Mouse (Mus musculus) hindbrain, embryonic 13.5 days (tissue): Measurements from ENCODE around the gene Cyp2j6. TPM values are rescaled to one million over a fixed set of nuclear protein-coding genes. Genes with fewer than 3 reads are reported as not detected.

Experiments used
- ATAC-seq: fragments of 200-750 bp; cut with Nextera tagmentation; 2 replicates; pipeline ENCODE4 v1.8.0; 2017; ENCODE audit warnings: moderate TSS enrichment; ENCODE audit not compliant: low FRiP score
- H3K27ac ChIP-seq: fragments of 300-500 bp; sonication (generic); 2 replicates; pipeline ENCODE4 v1.5.1; 2015; ENCODE audit warnings: inconsistent platforms, mild to moderate bottlenecking, moderate library complexity
- H3K27me3 ChIP-seq: fragments of 300-500 bp; sonication (generic); 2 replicates; pipeline ENCODE4 v1.6.1; 2015; ENCODE audit warnings: mild to moderate bottlenecking, inconsistent platforms
- H3K36me3 ChIP-seq: fragments of 300-500 bp; sonication (generic); 2 replicates; pipeline ENCODE4 v1.6.1; 2015; ENCODE audit warnings: mild to moderate bottlenecking, inconsistent platforms
- H3K4me1 ChIP-seq: fragments of 300-500 bp; sonication (generic); replicated peaks from 2 replicates; pipeline ENCODE4 v1.6.1; 2015; ENCODE audit warnings: inconsistent platforms
- H3K4me2 ChIP-seq: fragments of 300-500 bp; sonication (generic); 2 replicates; pipeline ENCODE4 v1.6.1; 2015; ENCODE audit warnings: inconsistent platforms, mild to moderate bottlenecking, moderate library complexity
- H3K4me3 ChIP-seq: fragments of 300-500 bp; sonication (generic); 2 replicates; pipeline ENCODE4 v1.5.1; 2015; ENCODE audit warnings: mild to moderate bottlenecking, inconsistent platforms
- H3K9ac ChIP-seq: fragments of 300-500 bp; sonication (generic); 2 replicates; pipeline ENCODE4 v1.6.1; 2015; ENCODE audit warnings: mild to moderate bottlenecking, inconsistent platforms
- H3K9me3 ChIP-seq: fragments of 300-500 bp; sonication (generic); 2 replicates; pipeline ENCODE4 v1.6.1; 2016; ENCODE audit warnings: inconsistent platforms
- WGBS: fragments of 180-500 bp; shearing (Covaris S2); methylation state at CpG from one replicate; pipeline ENCODE4 v1.1.7; 2015; 5-methylcytosine and 5-hydroxymethylcytosine counted together
- polyA plus RNA-seq: library from polyadenylated mRNA; unstranded; fragments of >200 nt; fragmentation: Nextera tagmentation; extraction: Ambion mirVana; gene quantifications from 2 replicates; pipeline ENCODE4 v1.2.1, GENCODE M21; 2015

Gene Cyp2j6
- polyA plus RNA-seq, 1 experiment from 2014 or later: 6.0 TPM

DNA sequence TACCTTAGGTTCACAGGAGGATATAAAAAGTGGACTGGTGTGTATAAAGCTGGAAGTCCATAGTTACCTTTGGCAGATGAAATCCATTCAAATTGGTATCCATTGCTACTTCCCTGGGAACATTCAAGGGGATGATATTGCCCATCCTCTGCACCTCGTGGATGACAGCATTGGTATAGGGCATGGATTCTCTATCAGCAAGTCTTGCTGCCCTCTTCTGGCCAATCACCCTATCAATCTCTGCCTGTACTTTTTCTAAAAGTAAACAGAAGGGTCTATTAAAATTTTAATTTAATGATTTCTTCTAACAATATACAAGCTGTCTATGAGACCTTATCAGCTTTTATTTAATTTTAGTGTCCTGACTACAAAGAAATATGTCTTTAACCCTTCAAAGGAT lies 27.7 kb downstream of the Cyp2j6 start:
- Histone ChIP-seq H3K27ac (no peak overlapping the region), H3K36me3 (no peaks in the 10 kb centered on the region), H3K4me2 (no peak overlapping the region), H3K27me3 (no peaks in the 10 kb centered on the region), H3K9me3 (no peaks in the 10 kb centered on the region), H3K4me1 (no peaks in the 10 kb centered on the region), H3K4me3 (no peak overlapping the region), H3K9ac (no peak overlapping the region)
- 31% methylated on average over 1 of the region's 1 CpGs for WGBS
- no peak for ATAC-seq

DNA sequence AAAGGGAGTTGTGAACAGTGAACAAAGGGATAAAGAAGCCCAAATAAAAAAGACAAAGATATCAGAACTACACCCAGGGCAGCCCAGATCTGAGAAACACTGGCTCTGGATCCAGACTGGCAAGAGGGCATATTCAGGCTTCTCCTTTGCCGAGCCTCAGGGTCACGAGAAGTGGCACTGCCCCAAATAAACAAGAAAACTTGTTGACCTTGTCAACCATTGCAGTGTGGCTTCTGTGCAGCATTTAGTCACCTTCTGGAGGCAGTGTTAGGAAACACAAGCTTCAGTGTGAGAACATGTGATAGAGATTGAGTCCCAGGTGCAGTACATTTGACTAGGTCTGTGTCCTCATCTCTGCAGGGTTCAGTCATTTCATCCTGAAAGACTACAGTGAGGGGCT lies 31.2 kb downstream of the Cyp2j6 start:
- ATAC-seq: no peak
- no peak overlapping the region for H3K4me3 ChIP-seq
- H3K27me3 ChIP-seq: no peaks in the 10 kb centered on the region
- no peaks in the 10 kb centered on the region for H3K36me3 ChIP-seq
- H3K4me1 ChIP-seq: no peaks in the 10 kb centered on the region
- WGBS: 85% methylated on average over 2 of the region's 2 CpGs
- H3K9me3 ChIP-seq: no peaks in the 10 kb centered on the region; the same call in 1 of the 2 replicates
- no peak overlapping the region for H3K9ac ChIP-seq
- H3K27ac ChIP-seq: no peak overlapping the region
- no peak overlapping the region for H3K4me2 ChIP-seq

DNA sequence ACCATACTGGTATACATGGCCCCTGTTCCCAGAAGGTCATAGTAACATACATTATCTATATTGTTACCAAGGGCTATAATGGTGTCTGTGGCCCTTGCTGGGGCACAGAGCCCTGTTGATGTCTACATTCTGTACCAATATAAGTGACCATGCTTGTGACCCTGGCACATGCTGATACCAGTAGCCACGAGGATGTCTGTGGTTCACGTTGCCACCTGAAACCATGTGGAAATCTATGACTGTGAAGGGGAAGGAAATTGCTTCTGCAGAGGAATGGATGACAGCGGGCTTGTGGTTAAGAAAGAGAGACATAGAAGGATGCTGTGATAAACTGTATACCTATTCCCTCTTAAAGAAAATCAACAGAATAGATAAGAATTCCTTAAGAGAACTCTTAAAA lies 43.4 kb downstream of the Cyp2j6 start:
- 89% methylated on average over 3 of the region's 3 CpGs for WGBS
- Histone ChIP-seq H3K4me1 (no peaks in the 10 kb centered on the region), H3K4me3 (no peak overlapping the region), H3K36me3 (no peaks in the 10 kb centered on the region), H3K27me3 (no peaks in the 10 kb centered on the region), H3K4me2 (no peak overlapping the region), H3K9ac (no peak overlapping the region), H3K27ac (no peak overlapping the region), H3K9me3 (no peaks in the 10 kb centered on the region)
- ATAC-seq: no peak

DNA sequence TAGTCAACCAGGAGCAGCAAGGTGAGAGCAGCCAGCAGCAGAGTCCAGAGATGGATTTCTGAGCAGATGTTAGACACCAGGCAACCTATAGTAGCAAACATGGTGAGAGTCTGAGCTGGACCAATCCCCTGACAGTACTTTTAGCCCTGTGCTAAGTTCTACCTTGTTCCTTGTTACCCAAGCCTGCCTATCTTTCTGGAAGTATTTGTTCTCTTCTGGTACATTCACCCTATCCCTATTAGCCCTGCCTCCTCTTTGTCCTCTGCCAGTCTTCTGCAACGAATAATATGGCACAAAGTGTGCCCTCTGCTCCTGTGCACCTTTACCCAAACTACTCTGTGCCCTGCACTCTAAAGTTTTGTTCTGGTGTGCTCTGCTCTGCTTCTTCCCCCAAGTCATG lies 46.2 kb downstream of the Cyp2j6 start, which contains the start of gene Cyp2j8:
Gene Cyp2j8 (minus strand): TSS at position 101 of the 400 bp plus-strand sequence.
- Histone ChIP-seq H3K27ac (no peak within 1 kb of the TSS), H3K4me3 (no peak within 1 kb of the TSS), H3K9me3 (no peaks in the 10 kb centered on the region), H3K9ac (no peak within 1 kb of the TSS), H3K4me1 (no peaks in the 10 kb centered on the region), H3K27me3 (no peaks in the 10 kb centered on the region), H3K4me2 (no peak within 1 kb of the TSS), H3K36me3 (no peaks in the 10 kb centered on the region)
- ATAC-seq: no peak
- WGBS: 83% methylated on average over 1 of the region's 1 CpGs

Other genes with a start within 250 kb of the Cyp2j6 start
- gene Cyp2j11, start 205.0 kb downstream of the Cyp2j6 start, polyA plus RNA-seq: not detected in 2 replicates
- gene Cyp2j8, start 46.3 kb downstream of the Cyp2j6 start, polyA plus RNA-seq: not detected in 2 replicates
- gene Cyp2j9, start 37.9 kb upstream of the Cyp2j6 start, polyA plus RNA-seq: 4.5 and 5.1 TPM in 2 replicates
- not detected in 2 replicates for gene Cyp2j5, start 110.5 kb upstream of the Cyp2j6 start, polyA plus RNA-seq
- gene Gm12695, start 231.5 kb upstream of the Cyp2j6 start, polyA plus RNA-seq: not detected in 2 replicates